Mouse (Mus musculus) G1E (cell line): ENCODE data around the gene Ggt6. TPM values are rescaled to one million over a fixed set of nuclear protein-coding genes. Genes with fewer than 3 reads are reported as not detected.
"Not testable (repeated sequence)": the region's sequence is repeated elsewhere in the genome, so short reads cannot be mapped to it uniquely, and the experiment has no call there.

Experiments
- ATAC-seq: 2 replicates; pipeline ENCODE4 v1.8.0; 2016; ENCODE audit warnings: mild to moderate bottlenecking; ENCODE audit not compliant: insufficient number of reproducible peaks, poor library complexity, low FRiP score, severe bottlenecking; ENCODE audit errors: extremely low read depth
- DNase-seq: peaks from one replicate; pipeline ENCODE4 v3.0.0; 2012; ENCODE audit warnings: low spot score
- H3K27me3 ChIP-seq: 2 replicates; pipeline ENCODE4 v1.6.1; 2012; ENCODE audit warnings: mild to moderate bottlenecking, low read length, inconsistent platforms; ENCODE audit not compliant: insufficient read depth
- H3K36me3 ChIP-seq: replicated peaks from 2 replicates; pipeline ENCODE3; 2012; ENCODE audit warnings: mild to moderate bottlenecking, inconsistent platforms
- H3K4me1 ChIP-seq: 2 replicates; pipeline ENCODE4 v1.6.1; 2012; ENCODE audit warnings: low read depth, low read length, inconsistent platforms, mixed read lengths; ENCODE audit not compliant: insufficient read depth
- H3K4me3 ChIP-seq: 2 replicates; pipeline ENCODE4 v1.5.1; 2012; ENCODE audit warnings: low read depth, mild to moderate bottlenecking, inconsistent platforms, low read length, moderate library complexity, mixed read lengths
- H3K9me3 ChIP-seq: replicated peaks from 2 replicates; pipeline ENCODE4 v1.6.1; 2012; ENCODE audit warnings: inconsistent platforms
- CTCF ChIP-seq: IDR thresholded peaks from 2 replicates; pipeline ENCODE4 v1.5.1; 2012; ENCODE audit warnings: low read depth, low read length, inconsistent platforms, mixed read lengths
- GATA1 ChIP-seq: IDR thresholded peaks from 2 replicates; pipeline ENCODE4 v1.6.1; 2012; ENCODE audit warnings: borderline replicate concordance, low read length, inconsistent platforms, mixed read lengths
- GATA2 ChIP-seq: IDR thresholded peaks from 2 replicates; pipeline ENCODE4 v1.6.1; 2012; ENCODE audit warnings: low read depth, low read length, inconsistent platforms, borderline replicate concordance
- POLR2AphosphoS5 ChIP-seq: IDR thresholded peaks from 2 replicates; pipeline ENCODE4 v1.6.1; 2012; ENCODE audit warnings: low read depth, low read length, inconsistent platforms; ENCODE audit not compliant: insufficient replicate concordance
- TAL1 ChIP-seq: conservative IDR thresholded peaks from 2 replicates; pipeline ENCODE4 v1.6.1; 2012; ENCODE audit warnings: low read depth, low read length, inconsistent platforms, mixed read lengths
- polyA plus RNA-seq: library from polyadenylated mRNA; stranded (reverse); fragments of >175 nt; gene quantifications from 2 replicates; pipeline ENCODE4 v1.2.3, GENCODE M21; 2012
- total RNA-seq, 2 experiments: library from RNA; stranded (forward) in 1 of 2; stranded (reverse) in 1 of 2; fragments of 200-1000 nt in 1 of 2; fragments of >200 nt in 1 of 2; fragmentation: Nextera tagmentation in 1 of 2; gene quantifications; 2 replicates each; pipeline ENCODE4 v1.2.3; 2014 to 2017

Gene Ggt6
- total and polyA plus RNA-seq, 3 experiments = 0.05 TPM; not detected in 2

GRCm38 (mm10) chr11:72436271-72436670 lies 945 bp downstream of the Ggt6 start:
- no peaks in the 10 kb centered on the region for H3K36me3 ChIP-seq
- DNase-seq (no peak), ATAC-seq (no peak)
- peaks cover 52% of the 10 kb centered on the region for H3K27me3 ChIP-seq
- peaks cover 13% of the 10 kb centered on the region for H3K4me1 ChIP-seq
- H3K9me3 ChIP-seq = no peaks in the 10 kb centered on the region
- no peak overlapping the region for H3K4me3 ChIP-seq
- TF ChIP-seq POLR2AphosphoS5 = no peak
- no peak for TF ChIP-seq GATA2
- TF ChIP-seq CTCF = no peak
- no peak for TF ChIP-seq GATA1
- no peak for TF ChIP-seq TAL1

- H3K4me3 ChIP-seq = no peak overlapping the region
- ATAC-seq = no peak
- no peak for DNase-seq
- no peak for TF ChIP-seq CTCF
- no peak for TF ChIP-seq GATA2
- no peak for TF ChIP-seq GATA1
- no peak for TF ChIP-seq TAL1
- no peak for TF ChIP-seq POLR2AphosphoS5
- no peaks in the 10 kb centered on the region for H3K9me3 ChIP-seq
- peaks cover 47% of the 10 kb centered on the region for H3K27me3 ChIP-seq
- H3K4me1 ChIP-seq = peaks cover 14% of the 10 kb centered on the region
- peaks cover 1% of the 10 kb centered on the region for H3K36me3 ChIP-seq
These were observed 1.7 kb downstream of the Ggt6 start for GRCm38 (mm10) chr11:72436756-72437650.

GRCm38 (mm10) chr11:72438411-72438810 lies 3.1 kb downstream of the Ggt6 start:
- Histone ChIP-seq H3K4me1 (peaks cover 28% of the 10 kb centered on the region), H3K27me3 (peaks cover 38% of the 10 kb centered on the region), H3K9me3 (no peaks in the 10 kb centered on the region), H3K4me3 (no peak overlapping the region), H3K36me3 (peaks cover 15% of the 10 kb centered on the region)
- no peak for DNase-seq
- no peak for ATAC-seq
- no peak for TF ChIP-seq GATA2
- no peak for TF ChIP-seq TAL1
- no peak for TF ChIP-seq CTCF
- TF ChIP-seq POLR2AphosphoS5 = no peak

GRCm38 (mm10) chr11:72440597-72440964 lies 5.3 kb downstream of the Ggt6 start:
- not testable (repeated sequence) for H3K9me3 ChIP-seq, DNase-seq, ATAC-seq
- Histone ChIP-seq H3K27me3 (peaks cover 23% of the 10 kb centered on the region), H3K36me3 (peaks cover 37% of the 10 kb centered on the region), H3K4me3 (peak overlapping the region; percentile 97), H3K4me1 (peaks cover 41% of the 10 kb centered on the region)

- ATAC-seq (peak; percentile 89), DNase-seq (peak; percentile 83)
- Histone ChIP-seq H3K4me1 (peaks cover 42% of the 10 kb centered on the region), H3K27me3 (peaks cover 18% of the 10 kb centered on the region), H3K9me3 (no peaks in the 10 kb centered on the region), H3K36me3 (peaks cover 42% of the 10 kb centered on the region), H3K4me3 (peak within 1 kb of the TSS; percentile 97)
- no peak for TF ChIP-seq CTCF
These were observed 5.8 kb downstream of the Ggt6 start, which contains the start of gene Mybbp1a for GRCm38 (mm10) chr11:72440965-72441664. Gene Mybbp1a, plus strand, starts transcription at chr11:72441355.

- no peaks in the 10 kb centered on the region for H3K27me3 ChIP-seq
- H3K36me3 ChIP-seq = peaks cover 96% of the 10 kb centered on the region
- peak; percentile 57 for TF ChIP-seq CTCF
- TF ChIP-seq GATA2 = no peak
- TF ChIP-seq GATA1 = no peak
- no peak for TF ChIP-seq TAL1
- ATAC-seq = no peak
- peak; percentile 51 for DNase-seq
- H3K9me3 ChIP-seq = no peaks in the 10 kb centered on the region
- H3K4me1 ChIP-seq = peaks cover 94% of the 10 kb centered on the region
- peak overlapping the region; percentile 24; the same call in 1 of the 2 replicates for H3K4me3 ChIP-seq
These were observed 11.2 kb downstream of the Ggt6 start for GRCm38 (mm10) chr11:72446311-72447105.
